Mouse (Mus musculus) urinary bladder, postnatal 36 days (tissue): Measurements from ENCODE around the gene Apoa1.

ENCODE experiments used
- DNase-seq, 2 experiments: peaks; one replicate each; pipeline ENCODE4 v3.0.0; 2022; ENCODE audit warnings: low spot score in 2 of 2, mixed read lengths in 1 of 2

Gene Apoa1

GRCm38 (mm10) chr9:46257546-46257945, 29.2 kb downstream of the Apoa1 start:
- no peak for DNase-seq

- DNase-seq, result no peak
These were observed 30.7 kb downstream of the Apoa1 start for GRCm38 (mm10) chr9:46259111-46259510.

- no peak for DNase-seq
These were observed 32.8 kb downstream of the Apoa1 start for GRCm38 (mm10) chr9:46261131-46261530.

GRCm38 (mm10) chr9:46268343-46268873, 40.0 kb downstream of the Apoa1 start, which contains the start of gene Apoa5:
TSS of gene Apoa5 (plus strand) at chr9:46268633.
- no peak for DNase-seq

- DNase-seq, result no peak
These were observed 40.7 kb downstream of the Apoa1 start for GRCm38 (mm10) chr9:46269125-46269524.

GRCm38 (mm10) chr9:46270782-46271181, 42.4 kb downstream of the Apoa1 start:
- DNase-seq, result no peak

- DNase-seq, result no peak
These were observed 43.7 kb downstream of the Apoa1 start for GRCm38 (mm10) chr9:46272070-46272469.

GRCm38 (mm10) chr9:46272677-46273454, 44.5 kb downstream of the Apoa1 start, which contains the start of gene Zpr1:
TSS of gene Zpr1 (plus strand) at chr9:46273064.
- DNase-seq, result peak; percentile 79 to 90

- DNase-seq, result no peak
These were observed 46.1 kb downstream of the Apoa1 start for GRCm38 (mm10) chr9:46274494-46274893.
